Mouse (Mus musculus) olfactory bulb, adult 2 months (tissue): ENCODE data around the gene Csnk1e.

ENCODE experiments used
- CTCF ChIP-seq: fragments of 200-500 bp; IDR thresholded peaks from 2 replicates; pipeline ENCODE4 v1.5.1; 2012; ENCODE audit warnings: low read depth, mild to moderate bottlenecking, low read length, moderate library complexity; ENCODE audit not compliant: insufficient read depth
- POLR2A ChIP-seq: fragments of 200-500 bp; IDR thresholded peaks from 2 replicates; pipeline ENCODE4 v1.6.1; 2012; ENCODE audit warnings: mild to moderate bottlenecking, low read depth, low read length, moderate library complexity; ENCODE audit not compliant: insufficient read depth

DNA sequence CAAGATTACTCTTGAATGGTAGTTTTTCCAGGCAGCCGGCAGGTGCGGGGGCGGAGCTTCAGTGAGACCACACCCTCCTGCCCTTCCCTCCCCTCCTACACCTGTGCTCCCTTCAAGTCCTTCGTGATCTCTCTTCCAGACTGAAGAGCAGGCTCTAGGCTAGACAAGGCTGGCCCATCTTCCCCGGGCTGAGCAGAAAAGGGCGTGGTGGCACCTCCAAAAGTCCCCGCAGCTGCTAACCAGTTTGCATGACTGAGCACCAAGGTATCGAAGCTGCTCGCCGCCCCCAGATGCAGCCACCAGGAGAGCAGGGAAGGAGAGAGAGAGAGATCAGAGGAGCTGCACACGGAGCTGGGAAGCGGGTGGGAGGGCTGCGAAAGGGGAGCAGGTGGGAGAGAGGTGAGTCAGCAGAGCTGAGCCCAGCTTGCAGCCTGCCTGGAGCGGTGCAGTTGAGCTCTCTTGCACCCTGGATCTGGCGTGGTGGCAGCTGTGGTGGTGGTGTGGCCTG lies 25.9 kb upstream of the Csnk1e start:
- TF ChIP-seq CTCF, result no peak
- TF ChIP-seq POLR2A, result no peak
